Mouse (Mus musculus) neural tube, postnatal 0 days (tissue): ENCODE results near the gene Olfr272. TPM values are rescaled to one million over a fixed set of nuclear protein-coding genes. Genes with fewer than 3 reads are reported as not detected.

Source experiments
- polyA plus RNA-seq: library from polyadenylated mRNA; unstranded; fragments of >200 nt; fragmentation: Nextera tagmentation; extraction: Ambion mirVana; gene quantifications from 2 replicates; pipeline ENCODE4 v1.2.1, GENCODE M21; 2015

Olfr272 gene
- polyA plus RNA-seq = not detected in 2 replicates

GRCm38 (mm10) chr4:52919078-52919477, at the start of gene Olfr272:
Gene Olfr272 (minus strand): TSS chr4:52919178.

GRCm38 (mm10) chr4:52964247-52964646, 45.3 kb upstream of the Olfr272 start, which contains the start of gene Olfr270:
Gene Olfr270 (plus strand): TSS chr4:52964547.

Other genes with a start within 250 kb of the Olfr272 start
- not detected in 2 replicates for gene Olfr275, start 104.6 kb downstream of the Olfr272 start, polyA plus RNA-seq
- not detected in 2 replicates for gene Olfr273, start 59.9 kb downstream of the Olfr272 start, polyA plus RNA-seq
- not detected in 2 replicates for gene Olfr270, start 45.4 kb upstream of the Olfr272 start, polyA plus RNA-seq
- gene Nipsnap3a, start 70.1 kb upstream of the Olfr272 start, polyA plus RNA-seq = not detected in 2 replicates
- gene Nipsnap3b, start 92.7 kb upstream of the Olfr272 start, polyA plus RNA-seq = 152 and 167 TPM in 2 replicates
- 11.3 and 12.1 TPM in 2 replicates for gene Abca1, start 240.7 kb upstream of the Olfr272 start, polyA plus RNA-seq